Mouse (Mus musculus): ENCODE measurements around the gene Lrrc4.

DNA sequence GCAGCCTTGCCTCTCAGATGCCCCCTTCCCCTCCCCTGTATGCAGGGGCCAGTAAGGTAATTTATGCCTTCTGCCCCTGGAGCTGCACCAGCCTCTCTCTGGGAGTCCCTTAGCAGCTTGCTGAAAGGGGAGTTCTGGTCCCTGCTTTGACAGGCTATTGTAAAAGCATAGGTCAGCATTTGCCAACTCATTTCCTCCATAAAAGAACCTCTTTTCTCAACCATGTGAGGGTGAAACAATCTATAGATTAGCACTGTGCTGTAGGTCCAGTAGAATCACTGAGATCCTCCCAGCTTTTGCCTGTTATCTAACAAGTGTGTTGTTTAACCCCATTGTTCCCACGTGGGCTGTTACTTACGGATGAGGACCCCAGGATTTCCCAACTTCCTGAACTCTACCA lies 2.5 kb upstream of the Lrrc4 start:
- TF ChIP-seq CTCF (IDR thresholded peaks at IDR 0.05; ENCODE audit: low read depth), result no peak
- TF ChIP-seq EP300 (optimal IDR thresholded peaks at IDR 0.05), result no peak
